Mouse (Mus musculus) CD4-positive, CD25-positive, alpha-beta regulatory T cell, adult 2 months (primary cell): Measurements from ENCODE around the gene Rftn1.
A peak's percentile ranks its signal among the peaks of the same experiment; 100 is the strongest.

Experiments used
- DNase-seq: peaks from one replicate; pipeline ENCODE4 v3.0.0-alpha.2; 2012; ENCODE audit warnings: low read depth, low spot score

Rftn1 gene

DNA sequence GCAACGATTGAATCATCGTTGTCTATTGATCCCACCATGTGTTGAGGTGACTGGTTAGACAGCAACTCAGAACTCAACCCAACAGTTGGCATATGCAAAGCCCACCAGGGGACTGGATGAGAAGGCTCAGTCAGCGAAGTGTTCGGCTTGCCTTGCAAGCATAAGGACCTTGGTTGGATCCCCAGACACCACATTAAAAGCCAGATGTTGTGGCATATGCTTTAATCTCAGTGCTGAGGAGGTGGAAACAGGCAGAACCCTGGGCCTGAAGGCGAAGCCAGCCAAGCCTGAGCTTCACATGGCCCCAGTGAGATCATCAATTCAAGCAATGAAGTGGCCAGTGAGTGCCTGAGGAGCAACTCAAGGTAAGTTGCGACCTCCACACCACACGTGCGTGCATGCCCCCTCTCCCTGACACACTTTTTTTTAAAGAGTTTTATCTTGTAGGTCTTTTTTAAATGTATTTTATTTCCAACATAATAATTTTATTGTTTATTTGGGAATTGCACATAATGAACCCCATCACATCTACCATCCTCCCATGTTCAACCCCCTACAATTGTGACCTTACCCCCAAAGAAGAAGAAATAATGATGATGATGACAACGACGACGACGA is 11.5 kb upstream of the Rftn1 start:
- no peak for DNase-seq

- no peak for DNase-seq
These were observed 8.8 kb upstream of the Rftn1 start for GRCm38 (mm10) chr17:50199075-50199850.

GRCm38 (mm10) chr17:50197572-50197971 is 7.1 kb upstream of the Rftn1 start:
- DNase-seq: no peak

DNA sequence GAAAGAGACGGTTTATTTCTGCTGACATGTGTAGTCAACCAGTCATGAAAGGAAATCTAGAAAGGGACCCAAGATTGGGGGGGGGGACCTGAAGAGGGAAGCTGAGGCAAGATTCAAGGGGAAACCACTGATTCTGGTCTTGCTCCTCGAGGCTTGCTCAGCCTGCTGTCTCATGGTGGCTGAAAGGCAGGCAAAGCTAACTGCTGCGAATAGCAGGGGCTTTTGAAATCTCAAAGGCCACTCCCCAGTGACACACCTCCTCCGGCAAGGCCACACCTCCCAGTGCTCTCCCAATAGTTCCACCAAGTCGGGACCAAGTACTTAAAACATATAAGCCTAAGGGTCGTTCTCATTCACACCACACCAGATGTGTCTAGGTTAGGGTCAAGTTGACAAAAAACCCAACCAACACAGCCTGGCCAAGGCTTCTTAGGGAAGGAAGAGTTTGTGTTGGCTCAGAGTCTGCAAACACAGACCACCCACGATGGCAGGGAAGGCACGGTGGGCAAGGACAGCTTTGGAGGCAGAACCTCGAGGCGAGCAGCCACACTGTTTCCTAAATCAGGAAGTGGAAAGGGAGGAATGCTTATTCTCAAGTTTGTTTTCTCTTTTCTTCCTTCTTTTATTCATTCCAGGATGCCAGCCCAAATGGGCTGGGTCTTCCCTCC is 5.7 kb upstream of the Rftn1 start:
- DNase-seq: no peak

GRCm38 (mm10) chr17:50195399-50195798 is 4.9 kb upstream of the Rftn1 start:
- DNase-seq: no peak

- DNase-seq: no peak
These were observed 4.1 kb upstream of the Rftn1 start for GRCm38 (mm10) chr17:50194541-50194940.

DNA sequence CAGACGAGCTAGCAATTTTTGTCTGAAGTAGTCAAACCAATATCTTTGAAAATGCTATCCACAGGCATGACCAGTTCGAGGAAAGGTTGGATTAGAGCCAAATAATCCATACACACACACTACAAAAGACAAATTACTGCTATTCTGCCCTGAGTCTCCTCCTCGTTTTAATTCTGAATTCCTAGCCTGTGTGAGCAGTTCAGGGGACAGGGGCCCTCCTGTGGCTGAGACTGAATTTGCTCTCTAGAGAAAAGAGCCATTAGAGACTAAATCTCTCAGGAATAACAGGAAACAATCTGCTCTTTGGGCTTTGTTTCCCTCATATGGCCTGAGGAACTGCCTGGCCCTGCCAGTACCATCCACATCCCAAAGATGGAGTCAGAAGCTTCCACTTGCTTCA is 3.2 kb upstream of the Rftn1 start:
- peak; percentile 57 for DNase-seq

- no peak for DNase-seq
These were observed 2.0 kb upstream of the Rftn1 start for GRCm38 (mm10) chr17:50192376-50192940.

- no peak for DNase-seq
These were observed 964 bp upstream of the Rftn1 start for GRCm38 (mm10) chr17:50191318-50191957.

- peak; percentile 88 for DNase-seq
These were observed 977 bp downstream of the Rftn1 start for GRCm38 (mm10) chr17:50189381-50190012.

DNA sequence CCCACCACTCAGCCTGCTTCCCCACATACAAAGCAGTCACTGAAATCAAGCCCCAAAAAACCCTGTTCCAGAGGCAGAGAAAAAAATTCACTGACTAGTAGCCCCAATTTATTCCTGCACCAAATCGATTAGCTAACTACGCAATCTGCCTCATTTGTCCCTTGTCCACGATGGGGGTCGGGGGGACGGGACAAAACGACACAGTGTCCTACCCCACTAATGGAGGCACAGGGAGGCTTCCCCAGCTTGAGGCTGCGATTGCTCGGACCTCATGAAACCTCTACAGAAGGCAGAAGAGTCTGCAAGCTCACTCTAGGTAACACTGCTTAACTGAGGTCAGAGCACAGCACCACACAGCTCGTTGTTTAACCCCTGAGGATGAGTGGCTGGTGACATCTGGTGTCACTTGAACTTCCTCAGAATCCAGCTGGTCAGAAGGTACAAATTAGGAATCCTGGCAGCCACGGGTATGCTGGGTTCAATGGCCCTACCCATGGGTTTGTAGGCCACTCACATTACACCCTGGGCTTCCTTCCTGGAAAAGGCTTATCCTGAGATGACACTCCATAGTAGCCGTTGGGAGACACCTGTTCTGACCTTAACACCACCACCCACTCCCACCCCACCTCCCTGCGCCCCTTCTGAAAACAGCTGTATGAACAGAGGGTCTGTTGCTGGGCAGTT is 1.7 kb downstream of the Rftn1 start:
- DNase-seq: no peak

DNA sequence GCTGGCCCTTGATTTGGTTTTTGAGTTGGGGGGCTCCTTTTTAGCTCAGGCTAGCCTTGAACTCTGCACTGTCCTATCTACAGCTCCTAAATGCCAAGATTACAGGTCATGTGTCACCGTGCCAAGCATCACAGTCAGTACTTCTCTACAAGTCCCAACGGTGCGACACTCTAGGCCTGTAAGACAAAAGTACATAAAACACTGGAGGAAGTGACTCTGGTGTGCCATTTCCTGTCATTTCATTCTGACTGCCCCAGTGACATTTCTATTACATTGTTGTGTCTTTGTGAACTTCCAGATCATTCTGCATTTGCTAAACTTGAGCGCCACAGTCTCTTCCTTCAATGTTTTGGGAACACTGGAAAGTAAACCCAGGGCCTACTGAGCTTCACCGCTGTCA is 4.9 kb downstream of the Rftn1 start:
- DNase-seq: peak; percentile 67

DNA sequence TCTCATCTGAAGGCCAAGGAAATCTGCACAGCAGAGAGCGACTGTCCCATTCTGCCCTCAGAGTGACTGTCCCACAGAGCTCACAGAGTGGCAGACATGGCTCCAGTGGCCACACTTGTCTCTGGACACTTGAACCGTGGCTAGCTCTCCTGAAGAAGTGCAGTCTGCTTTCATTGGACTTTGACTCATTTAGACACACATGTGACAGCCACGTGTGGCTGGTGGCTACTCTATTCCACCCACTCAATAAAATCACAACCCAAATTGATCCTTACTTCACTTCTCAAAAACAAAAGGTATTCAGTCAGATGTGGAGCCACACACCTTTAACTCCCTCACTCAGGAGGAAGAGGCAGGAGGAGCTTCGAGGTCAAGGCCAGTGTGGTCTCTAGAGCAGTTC is 5.4 kb downstream of the Rftn1 start:
- no peak for DNase-seq

- DNase-seq: no peak
These were observed 6.0 kb downstream of the Rftn1 start for GRCm38 (mm10) chr17:50184217-50185038.

DNA sequence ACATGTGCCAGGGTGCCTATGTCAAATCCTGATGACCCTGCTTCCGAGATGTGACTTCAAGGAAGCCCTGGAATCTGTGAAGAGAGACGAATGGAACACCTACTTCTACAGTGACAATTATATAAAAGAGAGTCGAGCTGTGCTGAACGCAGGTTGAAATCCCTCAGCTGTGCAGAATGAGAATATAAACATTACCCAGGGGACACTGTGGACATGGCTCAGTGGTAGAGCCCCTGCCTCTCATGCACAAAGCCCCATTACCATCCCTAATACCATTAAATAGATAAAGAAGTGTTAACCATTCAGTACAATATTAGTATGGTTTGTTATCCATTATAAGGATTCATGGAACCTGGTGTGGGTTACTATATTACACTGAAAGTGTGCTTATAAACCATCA is 7.2 kb downstream of the Rftn1 start:
- no peak for DNase-seq

GRCm38 (mm10) chr17:50182542-50182951 is 7.9 kb downstream of the Rftn1 start:
- peak; percentile 35 for DNase-seq

DNA sequence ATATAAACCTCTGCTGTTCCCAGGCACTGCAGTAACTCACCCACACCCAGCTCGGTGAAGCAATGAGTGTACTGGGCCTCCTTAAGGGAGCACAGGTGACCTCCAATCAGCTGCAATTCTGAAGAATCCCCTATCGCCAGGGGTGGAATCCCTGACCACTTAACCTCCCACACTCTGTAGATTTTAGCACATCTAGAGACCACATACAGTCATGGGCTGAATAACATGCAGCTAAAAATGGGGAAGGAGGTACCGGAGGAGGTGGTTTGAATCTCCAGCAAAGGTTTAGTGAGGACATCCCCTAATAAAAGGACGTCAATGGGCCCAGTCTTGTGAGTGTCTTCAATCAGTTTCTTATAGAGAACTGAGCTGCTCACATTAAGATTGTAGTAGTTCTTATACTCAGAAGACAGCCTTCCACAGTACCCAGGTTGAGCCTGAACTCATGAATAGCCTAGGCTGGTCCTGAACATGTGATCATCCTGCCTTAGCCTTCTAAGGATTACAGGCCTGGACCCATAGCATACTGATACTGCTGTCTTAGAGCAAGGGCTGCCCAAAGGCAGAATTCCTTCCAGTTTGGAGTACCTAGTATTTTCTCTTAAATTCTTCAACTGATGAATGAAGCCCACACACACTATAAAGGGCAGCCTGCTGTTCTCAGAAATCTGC is 9.4 kb downstream of the Rftn1 start:
- DNase-seq: no peak

GRCm38 (mm10) chr17:50173776-50174175 is 16.7 kb downstream of the Rftn1 start:
- DNase-seq: no peak

GRCm38 (mm10) chr17:50173368-50173767 is 17.1 kb downstream of the Rftn1 start:
- peak; percentile 43 for DNase-seq
